Mouse (Mus musculus): ENCODE results near the gene Cad.

Cad gene

GRCm38 (mm10) chr5:31071059-31071458 is 16.5 kb downstream of the Cad start:
- DNase-seq (ENCODE audit: low spot score): no peak

- no peak for DNase-seq (ENCODE audit: low spot score)
These were observed 17.2 kb downstream of the Cad start for GRCm38 (mm10) chr5:31071821-31072220.

GRCm38 (mm10) chr5:31073176-31073575 is 18.6 kb downstream of the Cad start:
- DNase-seq (ENCODE audit: low spot score): no peak

- no peak for DNase-seq (ENCODE audit: low spot score)
These were observed 21.8 kb downstream of the Cad start for GRCm38 (mm10) chr5:31076346-31076745.

GRCm38 (mm10) chr5:31080059-31080794 is 25.6 kb downstream of the Cad start:
- no peak for DNase-seq (ENCODE audit: low spot score)

GRCm38 (mm10) chr5:31080795-31081164 is 26.2 kb downstream of the Cad start:
- no peak for DNase-seq (ENCODE audit: low spot score)

- DNase-seq (ENCODE audit: low spot score): peak; percentile 24
These were observed 26.8 kb downstream of the Cad start for GRCm38 (mm10) chr5:31081386-31081785.

GRCm38 (mm10) chr5:31082355-31082754 is 27.8 kb downstream of the Cad start:
- no peak for DNase-seq (ENCODE audit: low spot score)

- DNase-seq (ENCODE audit: low spot score): no peak
These were observed 28.5 kb downstream of the Cad start for GRCm38 (mm10) chr5:31082935-31083625.

- DNase-seq (ENCODE audit: low spot score): no peak
These were observed 29.4 kb downstream of the Cad start for GRCm38 (mm10) chr5:31083949-31084348.

- DNase-seq (ENCODE audit: low spot score): no peak
These were observed 32.0 kb downstream of the Cad start for GRCm38 (mm10) chr5:31086606-31087005.

- DNase-seq (ENCODE audit: low spot score): no peak
These were observed 32.6 kb downstream of the Cad start for GRCm38 (mm10) chr5:31087131-31087530.

GRCm38 (mm10) chr5:31092231-31092975 is 37.8 kb downstream of the Cad start:
- no peak for DNase-seq (ENCODE audit: low spot score)

GRCm38 (mm10) chr5:31093151-31094041 is 38.8 kb downstream of the Cad start:
- DNase-seq (ENCODE audit: low spot score): no peak

- no peak for DNase-seq (ENCODE audit: low spot score)
These were observed 39.7 kb downstream of the Cad start for GRCm38 (mm10) chr5:31094100-31094798.

- DNase-seq (ENCODE audit: low spot score): peak; percentile 19
These were observed 40.5 kb downstream of the Cad start for GRCm38 (mm10) chr5:31094799-31095691.

GRCm38 (mm10) chr5:31095711-31096480 is 41.3 kb downstream of the Cad start:
- no peak for DNase-seq (ENCODE audit: low spot score)

GRCm38 (mm10) chr5:31105814-31106335 is 51.3 kb downstream of the Cad start, which contains the start of gene Dnajc5g:
Gene Dnajc5g, plus strand, starts transcription at chr5:31106285.
- DNase-seq (ENCODE audit: low spot score): no peak

GRCm38 (mm10) chr5:31108000-31108490 is 53.5 kb downstream of the Cad start, which contains the start of gene Slc30a3:
Gene Slc30a3, minus strand, starts transcription at chr5:31108237.
- no peak for DNase-seq (ENCODE audit: low spot score)

Measured in spleen, adult 12 weeks (tissue).